Mouse (Mus musculus) spleen, adult 2 months (tissue): ENCODE measurements around the gene Ifnl3.

Source experiments
- CTCF ChIP-seq: fragments of 200-500 bp; IDR thresholded peaks from 2 replicates; pipeline ENCODE4 v1.5.1; 2011; ENCODE audit warnings: mild to moderate bottlenecking, inconsistent platforms; ENCODE audit not compliant: insufficient read depth, insufficient read length, insufficient replicate concordance; ENCODE audit errors: extremely low read depth
- POLR2A ChIP-seq: fragments of 200-500 bp; IDR thresholded peaks from 2 replicates; pipeline ENCODE4 v1.6.1; 2011; ENCODE audit warnings: low read depth, low read length, inconsistent platforms

DNA sequence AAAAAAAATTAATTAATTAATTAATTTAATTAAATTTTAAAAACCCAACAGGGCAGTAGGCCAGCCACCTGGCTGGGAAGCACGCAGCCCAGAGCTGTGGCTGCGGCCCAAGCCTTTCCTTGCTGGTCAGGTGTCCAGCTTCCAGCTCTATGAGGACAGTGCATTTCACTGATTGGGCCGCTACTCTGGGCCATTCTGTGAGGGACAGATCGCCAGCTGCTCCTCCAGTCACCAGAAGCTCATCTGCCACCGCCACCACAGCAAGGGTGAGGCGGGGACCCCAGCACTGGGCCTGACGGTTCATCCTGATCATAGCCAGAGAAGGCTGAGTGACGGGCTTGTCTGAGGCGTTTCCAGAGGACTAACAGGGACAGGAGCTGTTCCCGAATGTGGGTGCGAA, 39.3 kb downstream of the Ifnl3 start:
- no peak for TF ChIP-seq CTCF
- TF ChIP-seq POLR2A, result no peak
